Mouse (Mus musculus): Measurements from ENCODE around the gene Adamts1.

Gene Adamts1

GRCm38 (mm10) chr16:85767341-85767740, 35.6 kb downstream of the Adamts1 start:
- in situ Hi-C loops (cut with MboI, MseI): no loop called here

- in situ Hi-C loops (cut with MboI, MseI): no loop called here
Observed at GRCm38 (mm10) chr16:85765697-85766096, 37.2 kb downstream of the Adamts1 start.

GRCm38 (mm10) chr16:85765167-85765566, 37.7 kb downstream of the Adamts1 start:
- in situ Hi-C loops (cut with MboI, MseI): no loop called here

- in situ Hi-C loops (cut with MboI, MseI): no loop called here
Observed at GRCm38 (mm10) chr16:85762052-85762665, 40.8 kb downstream of the Adamts1 start.

- in situ Hi-C loops (cut with MboI, MseI): no loop called here
Observed at GRCm38 (mm10) chr16:85760961-85761580, 41.8 kb downstream of the Adamts1 start.

GRCm38 (mm10) chr16:85756101-85756819, 46.7 kb downstream of the Adamts1 start:
- in situ Hi-C loops (cut with MboI, MseI): no loop called here

- in situ Hi-C loops (cut with MboI, MseI): no loop called here
Observed at GRCm38 (mm10) chr16:85749335-85749734, 53.6 kb downstream of the Adamts1 start.

- in situ Hi-C loops (cut with MboI, MseI): no loop called here
Observed at GRCm38 (mm10) chr16:85747589-85748360, 55.1 kb downstream of the Adamts1 start.

- in situ Hi-C loops (cut with MboI, MseI): no loop called here
Observed at GRCm38 (mm10) chr16:85746386-85746785, 56.5 kb downstream of the Adamts1 start.
